Mouse (Mus musculus) kidney, embryonic 14.5 days (tissue): Measurements from ENCODE around the gene Smad6. TPM values are rescaled to one million over a fixed set of nuclear protein-coding genes. Genes with fewer than 3 reads are reported as not detected.
A peak's percentile ranks its signal among the peaks of the same experiment; 100 is the strongest.

Experiments
- ATAC-seq: fragments of 200-750 bp; cut with Nextera tagmentation; 2 replicates; pipeline ENCODE4 v1.8.0; 2017; ENCODE audit warnings: moderate number of reproducible peaks, mild to moderate bottlenecking, moderate TSS enrichment, moderate library complexity; ENCODE audit not compliant: low FRiP score, low TSS enrichment
- H3K27ac ChIP-seq: fragments of 300-500 bp; sonication (generic); 2 replicates; pipeline ENCODE4 v1.5.1; 2014; ENCODE audit warnings: low read depth, mild to moderate bottlenecking, low read length, moderate library complexity, mixed read lengths
- H3K27me3 ChIP-seq: fragments of 300-500 bp; sonication (generic); 2 replicates; pipeline ENCODE4 v1.6.1; 2014; ENCODE audit warnings: mild to moderate bottlenecking, low read length; ENCODE audit not compliant: control insufficient read depth, insufficient read depth
- H3K36me3 ChIP-seq: fragments of 300-500 bp; sonication (generic); 2 replicates; pipeline ENCODE4 v1.6.1; 2014; ENCODE audit warnings: low read length, mixed read lengths; ENCODE audit not compliant: control insufficient read depth, insufficient read depth
- H3K4me1 ChIP-seq: fragments of 300-500 bp; sonication (generic); 2 replicates; pipeline ENCODE4 v1.6.1; 2014; ENCODE audit warnings: low read length, mixed read lengths; ENCODE audit not compliant: control insufficient read depth, insufficient read depth
- H3K4me2 ChIP-seq: fragments of 300-500 bp; sonication (generic); replicated peaks from 2 replicates; pipeline ENCODE4 v1.6.1; 2014; ENCODE audit warnings: low read depth, mild to moderate bottlenecking, low read length
- H3K4me3 ChIP-seq: fragments of 300-500 bp; sonication (generic); 2 replicates; pipeline ENCODE4 v1.5.1; 2014; ENCODE audit warnings: mild to moderate bottlenecking, low read length
- H3K9ac ChIP-seq: fragments of 300-500 bp; sonication (generic); 2 replicates; pipeline ENCODE4 v1.6.1; 2014; ENCODE audit warnings: low read depth, mild to moderate bottlenecking, low read length, moderate library complexity
- H3K9me3 ChIP-seq: fragments of 300-500 bp; sonication (generic); 2 replicates; pipeline ENCODE4 v1.6.1; 2016; ENCODE audit warnings: low read length; ENCODE audit not compliant: control insufficient read depth
- WGBS: fragments of 180-500 bp; shearing (Covaris S2); extraction: QIAGEN DNeasy Blood & Tissue Kit; methylation state at CpG from one replicate; pipeline ENCODE4 v1.1.7; 2014; 5-methylcytosine and 5-hydroxymethylcytosine counted together
- polyA plus RNA-seq: library from polyadenylated mRNA; unstranded; fragments of >200 nt; fragmentation: Nextera tagmentation; extraction: Ambion mirVana; gene quantifications from 2 replicates; pipeline ENCODE4 v1.2.1, GENCODE M21; 2014

The Smad6 gene
- polyA plus RNA-seq, 1 experiment from 2014 or later = 14.3 TPM

GRCm38 (mm10) chr9:63919708-63920107, 102.2 kb downstream of the Smad6 start:
- Histone ChIP-seq H3K36me3 (no peaks in the 10 kb centered on the region), H3K4me1 (peaks cover 22% of the 10 kb centered on the region), H3K27me3 (no peaks in the 10 kb centered on the region), H3K9me3 (no peaks in the 10 kb centered on the region), H3K9ac (no peak overlapping the region), H3K4me3 (no peak overlapping the region), H3K27ac (no peak overlapping the region), H3K4me2 (no peak overlapping the region)
- no peak for ATAC-seq
- WGBS = 79% methylated on average over 3 of the region's 3 CpGs

- no peak for ATAC-seq
- Histone ChIP-seq H3K27ac (no peak overlapping the region), H3K4me1 (peaks cover 22% of the 10 kb centered on the region)
Measured at GRCm38 (mm10) chr9:63919001-63919555, 102.8 kb downstream of the Smad6 start.

GRCm38 (mm10) chr9:63918245-63918644, 103.6 kb downstream of the Smad6 start:
- Histone ChIP-seq H3K4me3 (no peak overlapping the region), H3K27ac (no peak overlapping the region), H3K4me1 (peaks cover 18% of the 10 kb centered on the region), H3K4me2 (no peak overlapping the region), H3K27me3 (no peaks in the 10 kb centered on the region), H3K9me3 (no peaks in the 10 kb centered on the region), H3K36me3 (no peaks in the 10 kb centered on the region), H3K9ac (no peak overlapping the region)
- WGBS = 67% methylated on average over 4 of the region's 4 CpGs
- ATAC-seq = peak; percentile 61

More at GRCm38 (mm10) chr9:63919001-63919555, 102.8 kb downstream of the Smad6 start:
- Histone ChIP-seq H3K9ac (no peak overlapping the region), H3K9me3 (no peaks in the 10 kb centered on the region), H3K27me3 (no peaks in the 10 kb centered on the region), H3K36me3 (no peaks in the 10 kb centered on the region), H3K4me2 (no peak overlapping the region), H3K4me3 (no peak overlapping the region)
- 77% methylated on average over 18 of the region's 18 CpGs for WGBS

DNA sequence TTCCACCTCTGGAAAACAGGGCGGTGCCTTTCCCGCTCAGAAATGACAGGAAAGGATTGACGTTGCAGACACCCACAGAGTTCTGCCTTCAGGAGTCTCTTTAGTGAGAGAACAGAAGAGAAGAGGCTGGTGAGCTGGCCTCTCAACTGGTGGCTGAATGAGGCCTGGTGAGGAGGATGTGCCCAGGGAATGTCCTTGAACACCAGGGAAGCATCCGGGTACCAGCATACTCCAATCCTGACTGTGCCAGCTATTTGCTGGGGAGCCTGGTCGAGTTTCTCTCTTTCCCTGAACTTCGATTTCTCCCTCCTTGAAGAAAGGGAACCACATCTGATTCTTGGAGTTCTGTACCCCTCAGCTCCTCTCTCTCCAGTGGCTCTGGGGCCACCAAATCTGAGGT, 105.4 kb downstream of the Smad6 start:
- no peaks in the 10 kb centered on the region for H3K9me3 ChIP-seq
- no peaks in the 10 kb centered on the region for H3K36me3 ChIP-seq
- H3K27me3 ChIP-seq = no peaks in the 10 kb centered on the region
- 70% methylated on average over 6 of the region's 6 CpGs for WGBS
- H3K4me1 ChIP-seq = peaks cover 16% of the 10 kb centered on the region
- no peak overlapping the region; the same call in 1 of the 2 replicates for H3K27ac ChIP-seq
- no peak for ATAC-seq
- no peak overlapping the region for H3K9ac ChIP-seq
- no peak overlapping the region for H3K4me3 ChIP-seq
- H3K4me2 ChIP-seq = no peak overlapping the region

GRCm38 (mm10) chr9:63915976-63916375, 105.9 kb downstream of the Smad6 start:
- no peaks in the 10 kb centered on the region for H3K9me3 ChIP-seq
- H3K4me3 ChIP-seq = no peak overlapping the region
- H3K27ac ChIP-seq = no peak overlapping the region
- H3K27me3 ChIP-seq = no peaks in the 10 kb centered on the region
- WGBS = 59% methylated on average over 5 of the region's 5 CpGs
- ATAC-seq = no peak
- H3K4me2 ChIP-seq = no peak overlapping the region
- peaks cover 16% of the 10 kb centered on the region for H3K4me1 ChIP-seq
- H3K36me3 ChIP-seq = no peaks in the 10 kb centered on the region
- H3K9ac ChIP-seq = no peak overlapping the region

GRCm38 (mm10) chr9:63914944-63915343, 106.9 kb downstream of the Smad6 start:
- ATAC-seq = no peak
- peaks cover 16% of the 10 kb centered on the region for H3K4me1 ChIP-seq

DNA sequence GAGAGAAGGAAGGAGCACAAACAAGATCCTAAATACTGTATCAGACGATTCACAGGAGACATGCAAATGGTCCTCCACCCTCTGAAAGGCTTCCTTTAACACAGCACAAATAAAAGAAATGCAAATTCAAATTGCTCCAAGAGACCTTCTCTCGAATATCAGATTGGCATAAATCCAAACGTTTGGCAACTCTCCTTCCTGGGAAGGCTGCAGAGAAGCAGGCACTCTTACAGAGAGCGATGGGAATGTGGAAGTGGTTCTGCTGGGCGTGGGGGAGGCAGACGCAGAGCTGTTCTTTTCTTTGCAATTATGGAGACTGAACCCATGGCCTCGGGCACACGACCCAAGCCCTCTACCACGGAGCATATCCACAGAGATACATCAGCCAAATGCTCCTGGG, 109.8 kb downstream of the Smad6 start:
- H3K27me3 ChIP-seq = no peaks in the 10 kb centered on the region
- H3K36me3 ChIP-seq = no peaks in the 10 kb centered on the region
- H3K9ac ChIP-seq = no peak overlapping the region
- WGBS = 41% methylated on average over 9 of the region's 9 CpGs
- peaks cover 13% of the 10 kb centered on the region for H3K4me1 ChIP-seq
- ATAC-seq = no peak
- no peak overlapping the region for H3K4me2 ChIP-seq
- H3K4me3 ChIP-seq = no peak overlapping the region
- H3K27ac ChIP-seq = no peak overlapping the region
- no peaks in the 10 kb centered on the region for H3K9me3 ChIP-seq

More at GRCm38 (mm10) chr9:63914944-63915343, 106.9 kb downstream of the Smad6 start:
- H3K4me2 ChIP-seq = no peak overlapping the region
- no peak overlapping the region for H3K9ac ChIP-seq
- H3K27me3 ChIP-seq = no peaks in the 10 kb centered on the region
- no peaks in the 10 kb centered on the region for H3K36me3 ChIP-seq
- no peak overlapping the region for H3K4me3 ChIP-seq
- no peak overlapping the region for H3K27ac ChIP-seq
- H3K9me3 ChIP-seq = no peaks in the 10 kb centered on the region
- WGBS = 56% methylated on average over 5 of the region's 5 CpGs

- H3K4me3 ChIP-seq = no peak overlapping the region
- no peak overlapping the region for H3K9ac ChIP-seq
- H3K36me3 ChIP-seq = no peaks in the 10 kb centered on the region
- H3K27ac ChIP-seq = peak overlapping the region; percentile 25; the same call in 1 of the 2 replicates
- no peaks in the 10 kb centered on the region for H3K27me3 ChIP-seq
- WGBS = 17% methylated on average over 5 of the region's 5 CpGs
- 0 out of 2 replicates have a peak, but pooled peaks cover 3% of the 10 kb centered on the region for H3K4me1 ChIP-seq
- peak; percentile 61 for ATAC-seq
- no peaks in the 10 kb centered on the region for H3K9me3 ChIP-seq
- no peak overlapping the region for H3K4me2 ChIP-seq
Measured at GRCm38 (mm10) chr9:63909618-63910017, 112.2 kb downstream of the Smad6 start.

GRCm38 (mm10) chr9:63904543-63904942, 117.3 kb downstream of the Smad6 start:
- WGBS = 84% methylated on average over 2 of the region's 2 CpGs
- no peak for ATAC-seq
- Histone ChIP-seq H3K4me1 (no peaks in the 10 kb centered on the region), H3K4me3 (no peak overlapping the region), H3K27me3 (no peaks in the 10 kb centered on the region), H3K36me3 (no peaks in the 10 kb centered on the region), H3K9ac (no peak overlapping the region), H3K9me3 (peaks cover 3% of the 10 kb centered on the region; the same call in 1 of the 2 replicates), H3K27ac (no peak overlapping the region), H3K4me2 (no peak overlapping the region)
